Mouse (Mus musculus) spleen, embryonic (tissue): ENCODE results near the gene Atp5j2.
"Not testable (repeated sequence)": the region's sequence is repeated elsewhere in the genome, so short reads cannot be mapped to it uniquely, and the experiment has no call there.

ENCODE experiments used
- CTCF ChIA-PET: fragments of 350-600 bp; sonication (Branson Sonifier 250); formaldehyde crosslinking; loops from one replicate; lab custom pipeline; 2022; lab: Charles Lee

Gene Atp5j2

GRCm38 (mm10) chr5:145191962-145192361 lies at the start of gene Atp5j2:
Atp5j2 (minus strand) TSS chr5:145192062.
- CTCF ChIA-PET = no interaction called here

- CTCF ChIA-PET = no interaction called here
Measured at GRCm38 (mm10) chr5:145234636-145235035, 42.8 kb upstream of the Atp5j2 start.

GRCm38 (mm10) chr5:145231893-145232411 lies 40.1 kb upstream of the Atp5j2 start:
- CTCF ChIA-PET = no interaction called here

GRCm38 (mm10) chr5:145231367-145231871 lies 39.6 kb upstream of the Atp5j2 start, which contains the start of gene Zfp655:
Zfp655 (plus strand) TSS chr5:145231715.
- CTCF ChIA-PET = no interaction called here

- CTCF ChIA-PET = interaction anchor here (0.5 to 0.7 kb wide), 2 partner anchors 26 to 82 kb away, joined by 3 to 7 read pairs; partner anchors contain the start of gene Zkscan5
Measured at GRCm38 (mm10) chr5:145230641-145231040, 38.8 kb upstream of the Atp5j2 start.

GRCm38 (mm10) chr5:145229283-145229682 lies 37.4 kb upstream of the Atp5j2 start:
- CTCF ChIA-PET = not testable (repeated sequence)

GRCm38 (mm10) chr5:145226453-145226852 lies 34.6 kb upstream of the Atp5j2 start:
- CTCF ChIA-PET = no interaction called here

GRCm38 (mm10) chr5:145223395-145223794 lies 31.5 kb upstream of the Atp5j2 start:
- CTCF ChIA-PET = interaction anchor here (0.7 kb wide), 1 partner anchor 52 kb away, joined by 5 read pairs; no protein-coding TSS in a partner anchor

GRCm38 (mm10) chr5:145222840-145223239 lies 31.0 kb upstream of the Atp5j2 start:
- CTCF ChIA-PET = no interaction called here

- CTCF ChIA-PET = interaction anchor here (0.6 kb wide), 1 partner anchor 53 kb away, joined by 3 read pairs; the partner anchor contains the start of genes Cpsf4 and Ptcd1
Measured at GRCm38 (mm10) chr5:145219981-145220380, 28.1 kb upstream of the Atp5j2 start.

GRCm38 (mm10) chr5:145218671-145219070 lies 26.8 kb upstream of the Atp5j2 start:
- CTCF ChIA-PET = no interaction called here

- CTCF ChIA-PET = no interaction called here
Measured at GRCm38 (mm10) chr5:145218206-145218605, 26.3 kb upstream of the Atp5j2 start.

GRCm38 (mm10) chr5:145217746-145218145 lies 25.9 kb upstream of the Atp5j2 start:
- CTCF ChIA-PET = no interaction called here

- CTCF ChIA-PET = no interaction called here
Measured at GRCm38 (mm10) chr5:145214679-145215078, 22.8 kb upstream of the Atp5j2 start.

GRCm38 (mm10) chr5:145213505-145213904 lies 21.6 kb upstream of the Atp5j2 start:
- CTCF ChIA-PET = no interaction called here

GRCm38 (mm10) chr5:145212216-145212615 lies 20.4 kb upstream of the Atp5j2 start:
- CTCF ChIA-PET = no interaction called here

GRCm38 (mm10) chr5:145211340-145211739 lies 19.5 kb upstream of the Atp5j2 start:
- CTCF ChIA-PET = no interaction called here

- CTCF ChIA-PET = interaction anchor here (0.6 kb wide), 1 partner anchor 31 kb away, joined by 4 read pairs; no protein-coding TSS in a partner anchor
Measured at GRCm38 (mm10) chr5:145208391-145208790, 16.5 kb upstream of the Atp5j2 start.

- CTCF ChIA-PET = no interaction called here
Measured at GRCm38 (mm10) chr5:145207954-145208353, 16.1 kb upstream of the Atp5j2 start.

GRCm38 (mm10) chr5:145207385-145207784 lies 15.5 kb upstream of the Atp5j2 start:
- CTCF ChIA-PET = interaction anchor here (1.0 kb wide), 1 partner anchor 18 kb away, joined by 3 read pairs; no protein-coding TSS in a partner anchor

- CTCF ChIA-PET = interaction anchor here (0.7 to 1.2 kb wide), 2 partner anchors 20 to 28 kb away, joined by 3 to 4 read pairs; no protein-coding TSS in a partner anchor
Measured at GRCm38 (mm10) chr5:145205041-145205440, 13.2 kb upstream of the Atp5j2 start.

GRCm38 (mm10) chr5:145203936-145204691 lies 12.3 kb upstream of the Atp5j2 start, which contains the start of gene Zkscan5:
Zkscan5 (plus strand) TSS chr5:145204562.
- CTCF ChIA-PET = interaction anchor here (0.6 to 0.8 kb wide), 2 partner anchors 26 to 265 kb away, joined by 3 to 9 read pairs; no protein-coding TSS in a partner anchor
